Mouse (Mus musculus) lung, adult 18-20 months (tissue): Measurements from ENCODE around the gene Leng9.
A peak's percentile ranks its signal among the peaks of the same experiment; 100 is the strongest.
"Not testable (repeated sequence)": the region's sequence is repeated elsewhere in the genome, so short reads cannot be mapped to it uniquely, and the experiment has no call there.

Experiments
- DNase-seq, 2 experiments: peaks; one replicate each; pipeline ENCODE4 v3.0.0; 2022; ENCODE audit warnings: mixed read lengths in 2 of 2

Leng9 gene

GRCm38 (mm10) chr7:4150059-4150541 lies at the start of gene Leng9:
Leng9 (minus strand) TSS chr7:4150374.
- DNase-seq: peak; percentile 66 to 73

GRCm38 (mm10) chr7:4178438-4178837 lies 28.3 kb upstream of the Leng9 start:
- no peak for DNase-seq

- DNase-seq: no peak
These were observed 20.2 kb upstream of the Leng9 start for GRCm38 (mm10) chr7:4170193-4170938.

GRCm38 (mm10) chr7:4167098-4167497 lies 16.9 kb upstream of the Leng9 start:
- no peak for DNase-seq

- no peak for DNase-seq
These were observed 15.1 kb upstream of the Leng9 start for GRCm38 (mm10) chr7:4165286-4165685.

GRCm38 (mm10) chr7:4164090-4164910 lies 14.1 kb upstream of the Leng9 start, which contains the start of gene Cdc42ep5:
Cdc42ep5 (minus strand) TSS chr7:4164860.
- peak in 1 of 2 experiments; percentile 45 for DNase-seq

- DNase-seq: peak in 1 of 2 experiments; percentile 54
These were observed 13.4 kb upstream of the Leng9 start for GRCm38 (mm10) chr7:4163571-4164072.

- DNase-seq: not testable (repeated sequence)
These were observed 11.4 kb upstream of the Leng9 start for GRCm38 (mm10) chr7:4161596-4161995.

GRCm38 (mm10) chr7:4154976-4155375 lies 4.8 kb upstream of the Leng9 start:
- DNase-seq: no peak

GRCm38 (mm10) chr7:4154356-4154755 lies 4.2 kb upstream of the Leng9 start:
- no peak for DNase-seq

- no peak for DNase-seq
These were observed 1.1 kb upstream of the Leng9 start for GRCm38 (mm10) chr7:4151241-4151640.

- DNase-seq: peak; percentile 75 to 83
These were observed 642 bp upstream of the Leng9 start for GRCm38 (mm10) chr7:4150811-4151221.

GRCm38 (mm10) chr7:4149209-4150054 lies 742 bp downstream of the Leng9 start:
- peak; percentile 86 to 89 for DNase-seq

- DNase-seq: peak in 1 of 2 experiments; percentile 67
These were observed 1.6 kb downstream of the Leng9 start for GRCm38 (mm10) chr7:4148341-4149208.

GRCm38 (mm10) chr7:4147836-4148235 lies 2.3 kb downstream of the Leng9 start:
- DNase-seq: no peak

GRCm38 (mm10) chr7:4147371-4147770 lies 2.8 kb downstream of the Leng9 start:
- no peak for DNase-seq

- DNase-seq: no peak
These were observed 3.7 kb downstream of the Leng9 start for GRCm38 (mm10) chr7:4146241-4147180.

GRCm38 (mm10) chr7:4145552-4146190 lies 4.5 kb downstream of the Leng9 start:
- DNase-seq: peak; percentile 58 to 61

- DNase-seq: no peak
These were observed 5.2 kb downstream of the Leng9 start for GRCm38 (mm10) chr7:4144766-4145551.
